Mouse (Mus musculus) cortical plate, adult 2 months (tissue): ENCODE data around the gene Tbcel.

Experiments
- CTCF ChIP-seq: fragments of 200-500 bp; IDR thresholded peaks from 2 replicates; pipeline ENCODE4 v1.5.1; 2011; ENCODE audit warnings: mild to moderate bottlenecking, control low read depth, low read length; ENCODE audit not compliant: insufficient read depth; ENCODE audit errors: extremely low read depth
- POLR2A ChIP-seq: fragments of 200-500 bp; IDR thresholded peaks from 2 replicates; pipeline ENCODE4 v1.6.1; 2011; ENCODE audit warnings: mild to moderate bottlenecking, low read length, control low read depth; ENCODE audit not compliant: insufficient read depth; ENCODE audit errors: extremely low read depth

DNA sequence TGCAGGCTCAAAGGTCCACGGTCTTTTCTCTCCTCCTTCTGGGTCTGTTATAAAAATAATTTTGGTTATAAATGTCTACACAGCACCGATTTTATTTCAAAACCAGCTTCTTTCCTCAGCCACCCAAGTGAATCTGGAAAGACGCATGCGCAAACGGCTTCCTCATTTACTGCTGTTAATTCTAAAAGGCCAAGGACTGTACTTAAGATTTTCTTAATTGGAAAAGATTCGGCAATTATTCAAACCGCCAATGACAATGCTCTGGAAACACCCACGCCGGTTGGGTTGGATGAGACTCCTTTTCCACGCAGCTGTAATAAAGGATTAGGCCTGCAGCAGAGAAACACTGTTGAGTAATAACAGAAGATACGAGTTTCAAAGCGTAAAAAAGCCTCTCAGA lies 94.3 kb downstream of the Tbcel start:
- TF ChIP-seq POLR2A (no peak), CTCF (no peak)
